Mouse (Mus musculus) heart, postnatal 14 days (tissue): ENCODE data around the gene Ints6l. TPM values are rescaled to one million over a fixed set of nuclear protein-coding genes. Genes with fewer than 3 reads are reported as not detected.
A peak's percentile ranks its signal among the peaks of the same experiment; 100 is the strongest.

Experiments used
- DNase-seq, 2 experiments: peaks; one replicate each; pipeline ENCODE4 v3.0.0; 2021 to 2022
- intact Hi-C: fragments of 180-260 bp; cut with DNase I; formaldehyde crosslinking; loops from one replicate; pipeline ENCODE4 v1.15.1; 2025
- long read RNA-seq, 2 experiments: library from polyadenylated mRNA; stranded (forward); transcript quantifications; one replicate each; pipeline ENCODE4 v2.0.0; 2021
- total RNA-seq, 2 experiments: library from RNA; stranded (reverse); gene quantifications; 2 replicates each; pipeline ENCODE4 v1.2.3; 2021

Ints6l gene
- total RNA-seq, result 10 to 100 TPM; 10.9 to 11.3 TPM
- long read RNA-seq, experiment 1, partial matches to known transcripts, result 1 of 11 reads
- long read RNA-seq, experiment 1, other reads (novel, unspliced or antisense), result 7 of 11 reads
- long read RNA-seq, experiment 2, partial matches to known transcripts, result 0 of 4 reads
- long read RNA-seq, experiment 2, other reads (novel, unspliced or antisense), result 2 of 4 reads

DNA sequence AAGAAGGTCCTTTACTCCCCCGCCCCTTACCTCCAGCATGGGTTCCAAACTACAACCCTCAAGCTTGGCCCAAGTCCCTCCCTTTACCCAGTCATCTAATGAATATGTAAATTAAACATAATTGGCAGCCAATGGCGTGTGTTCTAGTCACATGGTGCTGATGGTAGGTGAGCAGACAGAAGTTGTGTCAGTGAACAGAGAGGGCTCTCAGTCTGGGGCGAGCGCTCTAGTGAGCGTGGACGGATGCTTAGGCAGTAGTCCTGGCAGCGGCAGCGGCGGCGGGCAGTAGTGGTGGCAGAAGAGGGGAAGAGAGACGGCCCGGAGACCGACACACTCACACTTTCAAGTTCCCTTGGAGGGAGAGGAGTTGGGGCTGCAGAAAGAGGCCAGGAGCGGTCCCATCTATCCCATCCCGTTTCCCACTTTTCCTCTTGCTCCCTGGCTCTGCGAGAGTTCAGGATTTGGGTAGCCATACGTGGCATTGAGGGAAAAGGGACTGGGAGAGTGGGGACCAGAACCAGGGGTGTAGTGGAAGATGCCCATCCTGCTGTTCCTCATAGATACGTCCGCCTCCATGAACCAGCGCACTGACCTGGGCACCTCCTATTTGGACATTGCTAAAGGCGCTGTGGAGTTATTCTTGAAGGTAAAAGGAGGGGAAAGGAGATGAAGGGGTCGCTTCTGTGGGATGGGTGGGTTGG lies at the start of gene Ints6l:
Gene Ints6l, plus strand, starts transcription at position 187 of the 701 bp plus-strand sequence.
- intact Hi-C loops, result loop anchor here (2.0 kb wide), 1 partner anchor 34 kb away; no protein-coding TSS in a partner anchor

DNA sequence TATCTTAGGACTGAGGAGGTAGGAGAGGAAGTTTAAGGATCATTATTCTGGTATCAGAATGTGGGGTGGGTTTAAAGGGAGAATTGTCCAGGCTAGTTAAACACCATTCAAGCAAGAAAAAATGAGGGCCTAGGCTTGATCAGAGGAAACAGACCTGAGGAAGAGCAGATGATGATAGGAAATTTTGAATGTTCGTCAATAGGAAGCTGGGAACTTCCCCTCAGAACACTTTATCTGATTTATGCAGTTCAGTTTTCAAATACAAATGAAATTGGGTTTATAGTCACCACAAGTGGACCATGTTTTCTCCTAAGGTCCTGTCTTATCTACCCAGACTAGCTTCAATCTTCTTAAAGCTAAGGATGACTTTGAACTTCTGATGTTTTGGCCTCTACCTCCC lies 49.2 kb upstream of the Ints6l start:
- intact Hi-C loops, result no loop called here

More for the DNA sequence above, at the start of gene Ints6l:
- DNase-seq, result peak; percentile 63 to 70

GRCm38 (mm10) chrX:56406128-56406527 lies 48.5 kb upstream of the Ints6l start:
- no peak for DNase-seq
- intact Hi-C loops, result no loop called here

More for the DNA sequence above, 49.2 kb upstream of the Ints6l start:
- DNase-seq, result no peak

DNA sequence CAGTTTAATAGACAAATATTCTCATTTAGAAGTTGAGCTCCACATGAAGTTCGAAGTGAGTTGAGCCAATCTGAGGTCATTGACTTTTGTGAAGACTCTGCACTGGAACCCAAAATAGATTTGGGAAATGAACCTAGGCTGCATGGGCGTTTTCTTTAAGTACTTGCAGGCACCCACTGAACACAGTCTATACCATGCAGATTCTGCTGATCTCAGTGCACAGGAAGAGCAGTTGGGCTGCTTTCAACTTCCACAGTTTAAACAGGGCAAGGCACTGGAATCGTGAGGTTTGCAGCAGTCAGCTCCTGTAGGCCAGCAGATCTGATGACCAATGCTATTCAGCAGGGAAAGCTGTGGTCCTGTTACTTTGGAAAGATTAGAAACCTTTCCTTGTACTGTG lies 38.4 kb upstream of the Ints6l start:
- DNase-seq, result peak in 1 of 2 experiments; percentile 1
- intact Hi-C loops, result no loop called here

DNA sequence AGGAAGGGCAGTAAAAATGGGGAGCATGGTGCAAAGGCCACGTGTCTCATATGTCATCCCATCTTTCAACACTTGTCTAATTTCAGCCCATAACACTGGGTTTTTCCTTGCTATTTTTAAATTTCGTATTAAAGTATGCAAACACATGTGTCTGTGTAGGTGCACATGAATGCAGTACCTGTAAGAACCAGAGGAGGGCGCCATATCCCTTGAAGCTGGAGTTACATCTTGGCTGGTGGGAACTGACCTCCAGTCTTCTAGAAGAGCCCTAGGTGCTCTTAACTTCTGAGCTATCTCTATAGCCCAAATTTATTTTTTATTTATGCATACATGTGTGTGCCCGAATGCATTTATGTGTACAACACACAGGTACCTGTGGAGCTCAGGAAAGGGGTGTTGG lies 37.1 kb upstream of the Ints6l start:
- DNase-seq, result no peak
- intact Hi-C loops, result no loop called here

- intact Hi-C loops, result no loop called here
- DNase-seq, result no peak
Observed at GRCm38 (mm10) chrX:56430601-56431000, 24.1 kb upstream of the Ints6l start.

DNA sequence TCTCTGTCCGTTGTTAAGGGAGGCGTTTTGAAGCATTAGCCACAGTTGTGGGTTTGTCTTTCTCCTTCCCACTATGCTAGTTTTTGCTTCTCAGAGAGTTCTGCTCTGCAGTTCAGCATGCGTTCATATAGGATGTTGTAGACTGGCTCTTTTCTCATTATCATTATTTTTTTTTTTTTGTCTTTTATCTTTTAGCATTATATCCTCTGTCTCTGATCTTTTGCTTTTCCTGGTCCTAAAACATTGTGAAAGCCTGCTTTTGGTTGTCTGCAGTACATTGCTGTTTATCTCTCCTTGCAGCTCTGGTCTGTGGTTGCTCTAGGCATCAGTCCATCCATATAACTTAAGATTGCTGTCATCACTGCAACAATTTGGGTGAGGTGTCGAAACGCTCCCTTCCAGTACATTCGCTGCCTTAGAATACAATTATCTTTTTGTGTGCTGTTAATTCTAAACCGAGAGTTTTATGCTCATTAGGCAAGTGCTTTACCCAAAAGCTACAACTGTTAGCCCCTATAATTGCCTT lies 18.8 kb upstream of the Ints6l start:
- DNase-seq, result no peak
- intact Hi-C loops, result no loop called here

GRCm38 (mm10) chrX:56446487-56447428 lies 7.9 kb upstream of the Ints6l start:
- intact Hi-C loops, result no loop called here
- no peak for DNase-seq

DNA sequence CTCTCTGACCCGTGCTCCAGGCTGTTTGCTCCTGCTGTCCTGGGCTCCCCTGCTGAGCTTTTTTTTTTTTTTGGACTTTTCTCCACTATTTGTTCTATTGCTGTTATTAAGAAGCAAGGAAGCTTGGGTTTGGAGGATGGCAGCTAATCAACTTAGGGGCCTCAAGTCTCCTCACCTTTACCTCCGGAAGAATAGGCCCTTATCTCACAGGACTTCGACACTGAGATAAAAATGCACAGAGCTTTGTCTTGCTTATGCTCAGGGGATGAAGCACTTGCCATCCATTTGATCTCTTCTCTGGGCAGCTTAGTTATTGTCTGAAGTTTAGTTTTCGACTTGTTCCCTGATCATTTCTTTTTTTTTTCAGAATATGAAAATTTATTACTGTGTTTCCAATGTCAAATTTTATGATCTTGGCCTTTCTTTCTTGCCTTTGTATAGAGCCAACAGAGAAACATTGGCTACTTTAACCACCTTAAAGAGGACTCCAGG lies 7.1 kb upstream of the Ints6l start, which contains the start of gene Gm2174:
Gene Gm2174, plus strand, starts transcription at position 442 of the 492 bp plus-strand sequence.
- intact Hi-C loops, result no loop called here
- no peak for DNase-seq

- intact Hi-C loops, result loop anchor here (2.0 kb wide), 2 partner anchors 17 to 33 kb away; no protein-coding TSS in a partner anchor
- DNase-seq, result peak; percentile 83 to 85
Observed at GRCm38 (mm10) chrX:56455372-56456246, 952 bp downstream of the Ints6l start.

- DNase-seq, result no peak
- intact Hi-C loops, result loop anchor here (2.0 kb wide), 1 partner anchor 16 kb away; no protein-coding TSS in a partner anchor
Observed at GRCm38 (mm10) chrX:56456379-56456778, 1.7 kb downstream of the Ints6l start.

DNA sequence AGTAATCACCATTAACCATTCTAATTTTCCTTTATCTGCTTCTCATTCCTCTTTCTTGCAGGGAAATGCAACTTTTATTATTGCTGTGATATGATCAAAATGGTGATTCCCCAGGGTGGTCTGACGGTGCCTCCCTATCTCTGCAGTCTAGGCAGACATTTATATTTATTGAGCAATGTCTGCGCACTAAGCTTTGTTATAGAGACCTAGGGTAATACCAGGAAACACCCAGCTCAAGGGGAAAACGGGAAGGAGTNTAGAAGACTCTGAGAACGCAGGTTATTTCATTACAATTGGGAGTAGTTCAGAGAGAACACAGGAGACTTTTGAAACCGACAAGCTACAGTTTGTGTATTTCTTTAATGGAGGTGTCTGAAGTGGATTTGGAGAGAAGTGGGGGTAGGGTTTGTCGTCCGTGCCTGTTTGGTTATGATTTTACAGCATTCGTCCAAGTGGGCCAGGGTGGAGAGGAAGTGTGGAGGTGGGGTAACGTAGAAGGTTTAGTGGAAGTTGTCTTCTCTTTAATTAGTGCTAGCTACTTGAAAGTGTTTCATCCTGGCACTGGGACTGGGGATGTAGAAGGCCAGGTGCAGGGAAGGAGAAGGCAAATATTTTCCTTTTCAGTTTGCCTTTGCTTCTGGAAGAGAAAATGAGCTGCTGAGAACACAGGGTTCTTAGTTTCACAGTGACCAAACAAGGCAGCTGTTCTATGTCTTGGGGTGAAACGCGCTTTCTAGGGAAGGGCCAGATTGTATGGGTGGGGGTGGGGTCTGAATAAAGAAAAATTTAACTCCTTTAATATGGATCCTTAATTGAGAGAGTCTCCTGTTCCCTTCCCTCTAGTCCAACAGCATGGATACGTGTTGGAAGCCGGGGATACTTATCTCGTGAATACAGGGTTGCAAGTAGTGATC lies 7.6 kb downstream of the Ints6l start:
- intact Hi-C loops, result no loop called here
- DNase-seq, result no peak

DNA sequence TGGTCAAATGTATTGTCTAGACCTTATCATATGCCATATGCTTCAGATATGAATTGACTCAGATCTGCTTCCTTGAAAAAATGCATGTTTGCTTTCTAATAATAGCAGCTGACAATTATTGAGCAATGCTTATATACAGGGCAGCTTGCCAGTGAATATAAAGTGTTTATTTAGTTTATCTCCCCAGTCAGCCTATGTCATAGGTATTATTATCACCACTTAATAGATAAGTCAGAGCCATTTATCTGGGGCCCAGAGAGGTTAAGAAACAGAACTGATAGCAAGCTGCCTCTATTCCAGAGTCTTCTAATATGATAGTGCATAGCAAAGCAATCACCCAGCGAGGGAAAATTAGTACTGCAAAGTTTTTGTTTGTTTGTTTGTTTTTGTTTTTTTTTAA lies 10.2 kb downstream of the Ints6l start:
- intact Hi-C loops, result no loop called here
- no peak for DNase-seq

- no peak for DNase-seq
- intact Hi-C loops, result no loop called here
Observed at GRCm38 (mm10) chrX:56467688-56468087, 13.0 kb downstream of the Ints6l start.

GRCm38 (mm10) chrX:56468422-56468821 lies 13.8 kb downstream of the Ints6l start:
- intact Hi-C loops, result no loop called here
- DNase-seq, result no peak

DNA sequence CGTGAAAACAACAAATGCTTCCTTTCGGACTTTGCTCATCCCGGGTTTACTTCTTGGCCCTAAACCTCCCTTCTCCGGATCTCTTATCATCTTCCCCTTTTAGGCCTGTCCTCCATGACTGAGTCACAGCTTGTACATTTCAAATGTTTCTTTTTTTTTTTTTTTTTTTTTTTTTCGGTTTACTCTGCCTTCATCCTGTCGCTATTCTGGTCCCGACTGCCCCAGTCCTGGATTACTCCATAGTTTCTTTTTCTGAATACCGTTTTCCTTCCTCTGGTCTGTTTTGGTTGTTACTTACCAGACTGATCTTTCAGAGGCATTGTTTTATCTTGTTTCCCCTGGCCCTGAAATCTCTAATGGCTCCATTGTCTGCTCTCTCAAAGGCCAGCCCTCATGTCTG lies 19.4 kb downstream of the Ints6l start:
- intact Hi-C loops, result loop anchor here (10.0 kb wide), 1 partner anchor 129 kb away; the partner anchor contains the start of gene Zfp449
- DNase-seq, result no peak

DNA sequence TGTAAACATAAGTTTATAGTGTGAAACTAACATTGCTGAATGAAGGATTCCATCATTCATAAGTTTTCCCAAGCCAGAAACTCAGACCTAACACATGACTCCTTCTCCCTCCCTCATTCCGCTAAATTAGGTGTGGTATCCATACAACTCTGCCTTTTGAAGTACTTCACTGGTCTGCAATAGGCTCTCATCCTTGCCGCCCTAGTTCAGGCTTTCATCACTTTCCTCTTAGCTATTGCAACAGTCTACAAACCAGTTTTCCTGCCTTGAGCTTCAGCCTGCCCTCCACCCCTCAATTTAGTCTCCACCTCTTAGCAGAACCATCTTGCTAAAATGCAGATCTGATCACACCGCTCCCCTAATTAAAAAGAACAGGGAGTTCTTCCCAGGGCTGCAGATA lies 22.9 kb downstream of the Ints6l start:
- DNase-seq, result no peak
- intact Hi-C loops, result loop anchor here (10.0 kb wide), 1 partner anchor 133 kb away; the partner anchor contains the start of gene Zfp449

DNA sequence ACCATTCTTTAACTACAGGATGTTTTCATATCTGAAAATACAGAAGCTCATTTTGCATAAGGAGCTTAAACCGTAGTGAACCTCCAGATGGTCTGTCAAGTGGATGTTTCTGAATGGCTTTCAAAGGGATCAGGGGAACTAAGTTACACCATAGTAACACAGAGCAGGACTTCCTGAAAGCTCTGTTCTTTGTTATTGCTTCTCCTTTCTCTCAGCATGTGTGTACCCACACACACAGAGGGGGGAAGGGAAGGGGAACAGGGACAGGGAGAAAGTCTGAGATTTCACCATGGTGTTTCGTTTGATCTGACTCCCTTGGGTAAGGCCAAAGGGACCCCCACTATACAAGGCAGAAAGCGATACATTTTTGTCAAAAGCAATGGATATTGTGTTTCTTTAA lies 27.2 kb downstream of the Ints6l start:
- DNase-seq, result no peak
- intact Hi-C loops, result no loop called here
